Mouse (Mus musculus): ENCODE measurements at regions not wholly inside any gene's neighbourhood (a gene's known extent, or its start where the extent isn't known, plus 50 kb on each side); places are given as distances from the start of the nearest gene placed in this dataset.

- TF ChIP-seq CTCF (IDR thresholded peaks at IDR 0.05; ENCODE audit: borderline replicate concordance, insufficient read depth, low read length) = no peak
- TF ChIP-seq POLR2A (IDR thresholded peaks at IDR 0.05; ENCODE audit: low read depth, low read length) = no peak
Measured at GRCm38 (mm10) chr10:20857413-20857812, 94.9 kb upstream of the Ahi1 start.

All from embryonic fibroblast, embryonic 13.5 days (primary cell).